Mouse (Mus musculus) left cerebral cortex, postnatal 4 days (tissue): Measurements from ENCODE around the gene Tatdn3. TPM values are rescaled to one million over a fixed set of nuclear protein-coding genes. Genes with fewer than 3 reads are reported as not detected.

Experiments
- DNase-seq: peaks from one replicate; pipeline ENCODE4 v3.0.0-alpha.2; 2022
- intact Hi-C: fragments of 180-260 bp; cut with DNase I; formaldehyde crosslinking; loops from one replicate; pipeline ENCODE4 v1.15.1; 2025
- total RNA-seq, 2 experiments: library from RNA; stranded (reverse); gene quantifications; 2 replicates each; pipeline ENCODE4 v1.2.3; 2021

Gene Tatdn3
- total RNA-seq, 2 experiments from 2014 or later, result 15.2 to 17.1 TPM

GRCm38 (mm10) chr1:190996346-190996877 lies 66.3 kb downstream of the Tatdn3 start:
- intact Hi-C loops, result no loop called here
- DNase-seq, result no peak

Other genes starting within 250 kb of the Tatdn3 start
- 10 to 100 TPM; 66.6 to 74.9 TPM for gene Rps6kc1, start 151.2 kb downstream of the Tatdn3 start, total RNA-seq
- 10 to 100 TPM; 58.2 to 60.0 TPM for gene Angel2, start 137.8 kb downstream of the Tatdn3 start, total RNA-seq
- 10 to 100 TPM; 63.8 to 72.2 TPM for gene Vash2, start 83.6 kb downstream of the Tatdn3 start, total RNA-seq
- gene Flvcr1, start 36.8 kb downstream of the Tatdn3 start, total RNA-seq, result 10 to 100 TPM; 27.0 to 27.6 TPM
- gene Spata45, start 26.3 kb downstream of the Tatdn3 start, total RNA-seq, result not detected
- 1 to 10 TPM; 2.3 to 2.7 TPM for gene Nsl1, start 80 bp upstream of the Tatdn3 start, total RNA-seq
- gene Batf3, start 34.9 kb upstream of the Tatdn3 start, total RNA-seq, result 1 to 10 TPM in 1 of 2 experiments, under 1 TPM in 1; 0.62 to 1.2 TPM
- gene Fam71a, start 101.9 kb upstream of the Tatdn3 start, total RNA-seq, result not detected
- under 1 TPM; 0.58 to 0.99 TPM for gene Atf3, start 155.1 kb upstream of the Tatdn3 start, total RNA-seq